Mouse (Mus musculus): ENCODE data around the gene Fam83e. TPM values are rescaled to one million over a fixed set of nuclear protein-coding genes. Genes with fewer than 3 reads are reported as not detected.
A peak's percentile ranks its signal among the peaks of the same experiment; 100 is the strongest.

Fam83e gene
- polyA plus RNA-seq, 1 experiment from 2014 or later, result 1.3 TPM

DNA sequence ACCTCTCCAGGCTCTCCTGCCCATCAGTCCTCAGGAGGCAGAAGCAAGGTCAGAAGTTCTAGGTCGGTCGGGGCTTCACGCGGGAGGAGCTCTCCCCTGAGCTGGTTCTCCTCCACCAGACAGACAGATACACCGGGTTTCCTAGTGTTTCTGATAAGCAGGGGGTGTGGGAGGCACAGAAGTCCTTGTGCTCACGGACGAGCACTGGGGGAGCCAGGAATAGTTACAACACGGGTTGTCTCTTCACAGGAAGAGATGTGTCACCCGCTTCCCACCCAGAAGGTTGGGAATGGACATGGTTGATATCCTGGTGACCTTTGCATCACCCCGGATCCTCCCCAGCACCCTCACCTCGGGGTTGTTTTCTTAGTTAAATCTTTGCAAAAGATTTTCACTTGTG is 31.2 kb upstream of the Fam83e start:
- Histone ChIP-seq H3K27me3 (0 out of 2 replicates have a peak, but pooled peaks cover 3% of the 10 kb centered on the region), H3K9me3 (no peaks in the 10 kb centered on the region), H3K27ac (no peak overlapping the region), H3K4me2 (replicated peaks) (no peak overlapping the region), H3K4me1 (peaks cover 29% of the 10 kb centered on the region), H3K4me3 (no peak overlapping the region), H3K9ac (no peak overlapping the region), H3K36me3 (no peaks in the 10 kb centered on the region)
- no peak for ATAC-seq (ENCODE audit: insufficient number of reproducible peaks, insufficient read depth, low FRiP score, low TSS enrichment)
- 72% methylated on average over 11 of the region's 11 CpGs for WGBS

DNA sequence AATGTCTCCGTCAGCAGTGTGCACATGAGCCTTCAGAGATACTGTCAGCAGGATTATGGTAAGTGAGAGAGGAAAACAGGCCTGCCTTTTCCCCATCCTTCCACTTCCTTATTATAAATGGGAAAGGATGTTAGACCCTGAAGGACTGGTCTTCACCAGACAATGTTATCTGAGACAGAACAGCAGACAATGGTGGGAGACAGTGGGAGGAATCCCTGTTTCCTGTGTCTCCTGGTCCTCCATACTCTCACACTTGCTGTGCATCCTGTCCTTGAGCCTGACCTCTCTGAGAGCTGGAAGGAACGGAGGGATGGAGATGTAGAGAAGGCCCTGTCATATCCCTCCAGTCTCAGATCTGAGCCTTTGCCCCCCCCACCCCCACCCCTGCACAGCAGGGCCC is 28.6 kb upstream of the Fam83e start:
- H3K4me2 ChIP-seq (replicated peaks), result no peak overlapping the region
- H3K36me3 ChIP-seq, result no peaks in the 10 kb centered on the region
- ATAC-seq (ENCODE audit: insufficient number of reproducible peaks, insufficient read depth, low FRiP score, low TSS enrichment), result no peak
- H3K27me3 ChIP-seq, result no peaks in the 10 kb centered on the region
- no peak overlapping the region for H3K4me3 ChIP-seq
- no peak overlapping the region for H3K27ac ChIP-seq
- no peaks in the 10 kb centered on the region for H3K9me3 ChIP-seq
- 93% methylated on average over 2 of the region's 2 CpGs for WGBS
- H3K9ac ChIP-seq, result no peak overlapping the region
- peaks cover 20% of the 10 kb centered on the region for H3K4me1 ChIP-seq

- ATAC-seq (ENCODE audit: insufficient number of reproducible peaks, insufficient read depth, low FRiP score, low TSS enrichment), result no peak
- H3K4me2 ChIP-seq (replicated peaks), result no peak within 1 kb of the TSS
- H3K4me3 ChIP-seq, result no peak within 1 kb of the TSS
- peak within 1 kb of the TSS; percentile 76 for H3K27ac ChIP-seq
- no peaks in the 10 kb centered on the region for H3K9me3 ChIP-seq
- peaks cover 9% of the 10 kb centered on the region for H3K27me3 ChIP-seq
- H3K36me3 ChIP-seq, result no peaks in the 10 kb centered on the region
- peaks cover 20% of the 10 kb centered on the region for H3K4me1 ChIP-seq
- 92% methylated on average over 50 of the region's 50 CpGs for WGBS
- H3K9ac ChIP-seq, result no peak within 1 kb of the TSS
Measured at GRCm38 (mm10) chr7:45693921-45694591, 27.0 kb upstream of the Fam83e start, which contains the start of gene Sec1. TSS of gene Sec1 (minus strand) at chr7:45694402.

- ATAC-seq (ENCODE audit: insufficient number of reproducible peaks, insufficient read depth, low FRiP score, low TSS enrichment), result 0 out of 2 replicates have a peak, but pooled peaks have one; percentile 24
- no peak overlapping the region for H3K9ac ChIP-seq
Measured at GRCm38 (mm10) chr7:45695098-45695497, 25.9 kb upstream of the Fam83e start.

GRCm38 (mm10) chr7:45697894-45698293 is 23.1 kb upstream of the Fam83e start:
- Histone ChIP-seq H3K4me1 (peaks cover 38% of the 10 kb centered on the region), H3K4me3 (no peak overlapping the region), H3K27ac (no peak overlapping the region), H3K4me2 (replicated peaks) (no peak overlapping the region), H3K9me3 (no peaks in the 10 kb centered on the region), H3K36me3 (no peaks in the 10 kb centered on the region), H3K27me3 (peaks cover 26% of the 10 kb centered on the region), H3K9ac (no peak overlapping the region)
- 86% methylated on average over 7 of the region's 7 CpGs for WGBS
- ATAC-seq (ENCODE audit: insufficient number of reproducible peaks, insufficient read depth, low FRiP score, low TSS enrichment), result no peak

More at GRCm38 (mm10) chr7:45695098-45695497, 25.9 kb upstream of the Fam83e start:
- Histone ChIP-seq H3K9me3 (no peaks in the 10 kb centered on the region), H3K27me3 (peaks cover 19% of the 10 kb centered on the region), H3K27ac (peak overlapping the region; percentile 76), H3K4me3 (no peak overlapping the region), H3K4me2 (replicated peaks) (no peak overlapping the region), H3K36me3 (no peaks in the 10 kb centered on the region), H3K4me1 (peaks cover 29% of the 10 kb centered on the region)
- 11% methylated on average over 6 of the region's 6 CpGs for WGBS

GRCm38 (mm10) chr7:45699523-45700141 is 21.4 kb upstream of the Fam83e start, which contains the start of gene Car11:
TSS of gene Car11 (plus strand) at chr7:45699843.
- peak within 1 kb of the TSS; percentile 89 for H3K4me2 ChIP-seq (replicated peaks)
- H3K4me3 ChIP-seq, result peak within 1 kb of the TSS; percentile 43
- peaks cover 41% of the 10 kb centered on the region for H3K4me1 ChIP-seq
- H3K9me3 ChIP-seq, result no peaks in the 10 kb centered on the region
- peaks cover 26% of the 10 kb centered on the region for H3K27me3 ChIP-seq
- no peaks in the 10 kb centered on the region for H3K36me3 ChIP-seq
- WGBS, result 2% methylated on average over 36 of the region's 36 CpGs
- no peak for ATAC-seq (ENCODE audit: insufficient number of reproducible peaks, insufficient read depth, low FRiP score, low TSS enrichment)
- H3K9ac ChIP-seq, result peak within 1 kb of the TSS; percentile 53
- 0 out of 2 replicates have a peak within 1 kb of the TSS, but pooled peaks have one; percentile 60 for H3K27ac ChIP-seq

DNA sequence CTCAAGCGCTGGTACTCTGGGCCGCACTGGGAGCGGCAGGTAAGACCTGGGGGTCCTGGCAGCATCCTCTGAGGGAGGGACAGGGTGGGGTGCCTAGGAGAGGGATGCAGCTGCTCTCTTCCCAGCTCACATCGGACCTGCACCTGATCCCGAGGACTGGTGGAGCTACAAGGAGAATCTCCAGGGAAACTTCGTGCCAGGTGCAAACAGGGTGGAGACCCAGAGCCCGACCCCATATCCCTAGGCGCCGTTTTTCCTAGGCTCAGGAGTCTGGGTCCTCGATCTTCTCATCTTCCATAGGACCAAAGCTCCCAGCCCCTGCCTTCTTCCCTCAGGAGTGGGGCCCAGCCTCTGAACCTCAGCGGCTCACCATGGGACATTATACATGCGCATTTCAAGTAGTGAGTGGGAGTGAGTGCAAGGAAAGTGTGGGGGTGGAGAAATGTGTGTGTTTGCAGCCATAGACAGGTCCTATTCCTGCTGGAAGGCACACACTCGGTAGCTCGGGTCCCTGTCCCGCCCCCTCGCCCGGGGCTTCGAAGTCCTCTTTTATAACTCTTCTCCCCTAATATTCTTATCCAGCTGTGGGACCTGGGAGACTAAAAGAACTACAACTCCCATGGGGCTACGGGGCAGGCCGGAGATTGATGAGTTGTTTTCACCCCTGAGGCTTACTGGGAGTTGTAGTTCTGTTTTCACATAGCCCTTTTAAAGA is 20.6 kb upstream of the Fam83e start:
- Histone ChIP-seq H3K27ac (0 out of 2 replicates have a peak overlapping the region, but pooled peaks have one; percentile 60), H3K9me3 (no peaks in the 10 kb centered on the region), H3K9ac (peak overlapping the region; percentile 53), H3K4me1 (peaks cover 33% of the 10 kb centered on the region), H3K4me2 (replicated peaks) (peak overlapping the region; percentile 89), H3K36me3 (no peaks in the 10 kb centered on the region), H3K4me3 (peak overlapping the region; percentile 43), H3K27me3 (peaks cover 26% of the 10 kb centered on the region)
- ATAC-seq (ENCODE audit: insufficient number of reproducible peaks, insufficient read depth, low FRiP score, low TSS enrichment), result no peak
- WGBS, result under 1% methylated on average over 20 of the region's 20 CpGs

DNA sequence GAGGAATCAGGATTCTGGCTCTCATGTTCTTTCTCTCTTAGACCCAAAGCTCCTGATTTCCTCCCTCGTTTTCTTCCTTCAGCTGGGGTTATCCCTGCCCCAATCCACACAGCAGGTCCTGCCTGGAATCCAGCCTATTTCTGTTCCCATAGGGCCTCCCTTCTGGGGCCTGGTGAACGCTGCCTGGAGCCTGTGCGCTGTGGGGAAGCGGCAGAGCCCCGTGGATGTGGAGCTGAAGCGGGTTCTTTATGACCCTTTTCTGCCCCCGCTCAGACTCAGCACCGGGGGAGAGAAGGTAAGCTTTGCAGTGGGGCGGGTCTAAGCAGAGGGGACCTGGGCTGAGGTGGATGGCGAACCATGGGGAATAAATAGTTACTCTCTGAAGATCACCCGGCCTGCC is 19.9 kb upstream of the Fam83e start:
- Histone ChIP-seq H3K27me3 (peaks cover 26% of the 10 kb centered on the region), H3K9ac (0 out of 2 replicates have a peak overlapping the region, but pooled peaks have one; percentile 27), H3K4me2 (replicated peaks) (peak overlapping the region; percentile 89), H3K9me3 (no peaks in the 10 kb centered on the region), H3K4me3 (peak overlapping the region; percentile 43), H3K4me1 (peaks cover 34% of the 10 kb centered on the region), H3K27ac (peak overlapping the region; percentile 60; the same call in 1 of the 2 replicates), H3K36me3 (no peaks in the 10 kb centered on the region)
- ATAC-seq (ENCODE audit: insufficient number of reproducible peaks, insufficient read depth, low FRiP score, low TSS enrichment), result no peak
- 26% methylated on average over 11 of the region's 11 CpGs for WGBS

GRCm38 (mm10) chr7:45701607-45702006 is 19.4 kb upstream of the Fam83e start:
- Histone ChIP-seq H3K9me3 (no peaks in the 10 kb centered on the region), H3K27me3 (peaks cover 26% of the 10 kb centered on the region), H3K4me1 (peaks cover 34% of the 10 kb centered on the region), H3K4me3 (peak overlapping the region; percentile 43), H3K4me2 (replicated peaks) (peak overlapping the region; percentile 89), H3K9ac (0 out of 2 replicates have a peak overlapping the region, but pooled peaks have one; percentile 27), H3K27ac (no peak overlapping the region), H3K36me3 (no peaks in the 10 kb centered on the region)
- ATAC-seq (ENCODE audit: insufficient number of reproducible peaks, insufficient read depth, low FRiP score, low TSS enrichment), result no peak
- WGBS, result 83% methylated on average over 11 of the region's 11 CpGs

DNA sequence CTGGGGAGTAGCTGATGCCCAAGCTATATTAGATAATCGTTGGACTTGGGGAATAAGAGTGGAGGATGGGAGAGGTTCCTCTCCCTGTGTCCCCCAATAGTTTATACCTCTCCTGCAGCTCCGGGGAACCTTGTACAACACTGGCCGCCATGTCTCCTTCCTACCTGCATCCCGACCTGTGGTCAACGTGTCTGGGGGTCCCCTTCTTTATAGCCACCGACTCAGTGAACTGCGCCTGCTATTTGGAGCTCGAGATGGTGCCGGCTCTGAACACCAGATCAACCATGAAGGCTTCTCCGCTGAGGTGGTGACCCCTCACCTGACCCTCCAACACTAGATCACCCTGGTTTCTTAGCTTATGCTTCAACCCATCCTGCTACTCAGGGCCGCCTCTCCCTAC is 18.7 kb upstream of the Fam83e start:
- H3K4me3 ChIP-seq, result no peak overlapping the region
- 93% methylated on average over 11 of the region's 11 CpGs for WGBS
- ATAC-seq (ENCODE audit: insufficient number of reproducible peaks, insufficient read depth, low FRiP score, low TSS enrichment), result no peak
- H3K4me2 ChIP-seq (replicated peaks), result 0 out of 2 replicates have a peak overlapping the region, but pooled peaks have one; percentile 3
- no peak overlapping the region for H3K9ac ChIP-seq
- H3K9me3 ChIP-seq, result no peaks in the 10 kb centered on the region
- no peaks in the 10 kb centered on the region for H3K36me3 ChIP-seq
- H3K27ac ChIP-seq, result no peak overlapping the region
- peaks cover 39% of the 10 kb centered on the region for H3K4me1 ChIP-seq
- H3K27me3 ChIP-seq, result peaks cover 26% of the 10 kb centered on the region

DNA sequence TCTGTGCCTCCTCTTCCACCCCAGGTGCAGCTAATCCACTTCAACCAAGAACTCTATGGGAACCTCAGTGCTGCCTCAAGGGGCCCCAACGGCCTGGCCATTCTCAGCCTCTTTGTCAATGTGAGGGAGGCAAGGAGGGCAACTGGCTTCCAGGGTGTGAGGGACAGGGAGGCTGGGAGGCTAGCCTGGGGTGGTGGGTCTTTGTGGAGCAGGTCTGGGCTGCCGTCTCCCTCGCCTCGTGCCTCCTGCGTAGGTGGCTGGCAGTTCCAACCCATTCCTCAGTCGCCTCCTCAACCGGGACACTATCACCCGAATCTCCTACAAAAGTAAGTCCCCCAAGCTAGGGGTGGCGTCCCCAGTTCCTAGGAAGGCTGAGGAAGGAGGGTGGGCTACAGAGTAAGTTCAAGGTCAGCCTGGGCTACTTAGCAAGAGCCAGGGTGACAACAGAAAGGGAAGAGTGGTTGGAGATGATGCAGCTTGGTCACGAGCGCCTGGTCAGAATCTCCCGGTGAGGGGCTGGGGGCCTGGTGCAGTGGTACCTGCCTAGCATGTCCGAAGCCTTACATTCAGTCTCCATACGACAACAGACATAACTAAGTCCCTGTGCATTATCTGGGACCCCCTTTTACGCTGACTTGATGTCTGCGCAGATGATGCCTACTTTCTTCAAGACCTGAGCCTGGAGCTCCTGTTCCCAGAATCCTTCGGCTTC is 18.0 kb upstream of the Fam83e start:
- peaks cover 46% of the 10 kb centered on the region for H3K4me1 ChIP-seq
- H3K27me3 ChIP-seq, result peaks cover 26% of the 10 kb centered on the region
- peak overlapping the region; percentile 98 for H3K4me2 ChIP-seq (replicated peaks)
- ATAC-seq (ENCODE audit: insufficient number of reproducible peaks, insufficient read depth, low FRiP score, low TSS enrichment), result no peak
- WGBS, result 91% methylated on average over 17 of the region's 17 CpGs
- no peaks in the 10 kb centered on the region for H3K9me3 ChIP-seq
- H3K4me3 ChIP-seq, result no peak overlapping the region
- H3K36me3 ChIP-seq, result no peaks in the 10 kb centered on the region
- 0 out of 2 replicates have a peak overlapping the region, but pooled peaks have one; percentile 85 for H3K27ac ChIP-seq
- H3K9ac ChIP-seq, result 0 out of 2 replicates have a peak overlapping the region, but pooled peaks have one; percentile 40

Measured in embryonic facial prominence, embryonic 12.5 days (tissue).